Mouse (Mus musculus): ENCODE measurements at regions not wholly inside any gene's neighbourhood (a gene's known extent, or its start where the extent isn't known, plus 50 kb on each side); places are given as distances from the start of the nearest gene placed in this dataset.
"Not testable (repeated sequence)": the region's sequence is repeated elsewhere in the genome, so short reads cannot be mapped to it uniquely, and the experiment has no call there.

DNA sequence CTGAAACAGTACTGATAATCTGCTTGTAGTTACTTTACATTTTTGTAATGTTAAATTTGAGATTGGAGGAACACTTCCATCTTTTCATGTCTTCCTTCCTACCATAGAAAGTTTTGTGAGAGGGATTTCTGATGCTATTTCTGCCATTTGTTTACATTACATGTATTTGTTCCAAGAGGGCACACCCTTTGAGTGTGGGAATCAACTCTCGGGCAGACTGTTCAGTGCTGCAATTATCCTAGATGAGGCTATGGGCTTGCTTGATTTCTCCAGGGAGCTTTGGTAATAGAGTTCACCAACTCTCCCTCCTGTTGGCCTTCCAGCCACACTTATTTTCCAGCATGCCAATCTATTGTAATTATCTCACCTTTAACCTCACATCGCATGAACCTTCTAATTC lies 52.4 kb downstream of the Gm13691 start:
- DNase-seq = no peak

DNA sequence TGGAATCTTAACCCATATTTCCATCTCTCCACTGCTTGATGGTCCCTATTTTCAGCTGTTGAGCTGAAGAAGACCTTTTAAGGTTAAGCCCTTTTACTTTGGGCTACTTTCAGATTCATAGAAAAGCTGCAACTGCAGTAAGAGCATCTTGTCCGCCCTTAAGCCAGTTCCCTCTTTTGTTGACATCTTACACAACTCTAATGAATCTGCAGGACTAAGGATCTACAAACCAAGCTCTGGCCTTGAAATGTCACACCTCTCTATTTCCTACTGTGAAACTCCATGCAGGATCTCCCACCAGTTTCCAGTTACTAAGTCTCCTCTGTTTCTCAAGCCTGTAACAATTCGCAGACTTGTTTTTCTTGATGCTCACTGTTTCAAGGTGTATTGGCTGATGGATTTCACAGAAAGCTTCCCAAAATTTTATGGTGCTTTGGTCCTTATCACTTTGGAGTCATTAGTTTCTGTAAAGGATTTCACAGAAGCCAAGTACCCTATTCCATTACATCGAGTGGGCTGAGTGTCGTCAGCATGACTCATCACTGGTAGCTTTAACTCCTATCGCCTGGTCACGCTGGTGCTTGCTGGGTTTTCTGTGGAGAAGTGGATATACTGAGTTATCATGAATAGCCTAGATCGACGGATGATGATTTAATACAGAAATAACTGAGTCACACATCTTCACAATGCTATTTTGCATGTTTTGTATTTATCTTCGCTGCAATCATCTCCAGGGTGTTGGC lies 58.2 kb downstream of the Gm13691 start:
- DNase-seq = no peak

DNA sequence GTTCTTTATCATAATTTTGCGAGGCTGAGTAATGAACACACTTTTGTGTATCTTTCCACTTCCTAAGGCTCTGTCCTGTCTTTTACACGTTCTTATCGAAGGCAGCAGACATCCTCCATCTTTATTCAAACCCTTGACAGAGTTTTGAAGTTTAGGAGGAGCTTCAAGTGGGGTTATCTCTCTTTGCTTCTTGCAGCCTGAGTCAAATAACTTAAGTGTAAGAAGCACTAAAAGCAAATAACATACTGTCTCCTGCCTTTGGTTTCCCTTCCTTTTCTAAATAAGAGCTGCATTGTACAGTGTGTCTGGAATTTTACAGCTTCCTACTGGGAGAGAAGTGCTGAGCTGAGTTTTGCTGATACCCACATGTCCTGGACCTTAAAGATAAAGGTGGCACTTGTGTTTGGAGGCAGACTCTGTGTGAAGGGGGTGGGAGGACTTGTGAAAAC lies 61.6 kb downstream of the Gm13691 start:
- DNase-seq = no peak

DNA sequence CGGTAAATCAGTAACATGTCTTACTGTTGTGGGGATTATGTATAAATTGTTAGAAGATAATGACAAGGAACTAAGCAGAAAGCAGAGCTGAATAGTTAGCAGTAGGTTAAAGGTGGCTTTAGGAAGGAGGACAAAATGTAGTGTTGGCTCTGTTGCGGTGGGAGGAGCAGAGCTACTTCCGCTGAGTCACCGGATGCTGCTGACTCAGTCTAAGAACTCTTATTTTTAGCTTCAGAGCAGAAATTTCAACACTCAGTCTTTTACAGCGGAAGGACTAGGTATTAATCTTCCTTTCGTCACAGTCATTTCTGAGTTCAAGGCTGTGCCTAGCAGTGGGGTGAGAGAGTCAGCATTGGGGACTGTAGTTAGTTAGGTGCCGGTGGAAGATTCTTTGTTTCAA lies 68.9 kb downstream of the Gm13691 start:
- no peak for DNase-seq

DNA sequence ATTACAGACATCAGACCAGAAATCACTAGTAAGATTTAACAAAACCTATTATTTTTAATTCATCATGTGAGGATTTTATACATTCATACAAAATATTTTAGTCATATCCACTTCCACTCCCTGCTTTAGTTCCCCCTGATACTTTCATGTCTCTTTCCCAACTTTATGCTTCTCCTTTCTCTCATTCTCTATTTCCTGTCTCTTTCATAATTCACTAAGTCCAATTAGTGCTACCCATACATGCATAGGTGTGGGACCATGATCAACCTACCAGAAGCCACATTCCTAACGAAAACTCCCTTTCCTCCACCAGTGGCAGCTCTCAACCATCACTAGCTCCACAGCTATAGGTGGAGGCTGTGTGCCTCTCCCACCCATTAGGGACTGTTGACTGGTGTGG lies 70.9 kb downstream of the Gm13691 start:
- DNase-seq = no peak

DNA sequence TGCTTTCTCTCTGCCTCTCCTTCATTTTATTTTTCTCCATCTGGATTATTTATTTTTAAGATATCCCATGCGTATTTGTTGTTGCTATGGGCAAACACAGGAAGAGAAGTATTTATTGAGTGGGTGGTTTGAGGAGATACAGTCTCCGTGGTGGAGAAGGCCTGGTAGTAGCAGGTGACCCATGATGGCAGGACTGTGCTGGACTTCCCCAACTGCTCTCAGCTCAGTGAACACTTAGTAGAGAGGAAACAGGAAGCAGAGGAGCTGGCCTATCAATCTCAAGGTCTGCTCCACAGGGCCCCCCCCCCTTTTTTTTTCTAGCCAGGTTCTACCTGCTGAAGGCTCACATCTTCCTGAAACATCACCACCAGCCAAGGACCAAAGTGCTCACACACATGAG lies 74.0 kb downstream of the Gm13691 start:
- no peak for DNase-seq

DNA sequence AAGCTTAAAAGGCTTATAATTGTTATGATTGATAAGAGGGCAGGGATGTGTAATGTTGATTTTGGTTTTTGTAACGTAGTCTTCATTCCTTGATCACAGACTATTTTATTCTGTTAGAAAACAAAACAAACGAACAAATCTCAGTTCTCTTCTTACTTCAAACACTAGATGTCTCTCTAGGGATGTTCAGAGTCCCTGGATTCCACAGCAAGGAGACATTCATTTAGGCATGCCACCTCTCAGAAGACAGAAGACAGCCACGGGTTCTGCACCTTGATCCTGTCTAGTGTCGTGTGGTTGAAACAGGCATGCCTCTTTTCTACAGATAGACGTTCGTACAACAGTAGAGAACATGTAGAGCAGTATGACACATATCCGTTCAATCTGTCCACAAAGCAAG lies 74.7 kb downstream of the Gm13691 start:
- no peak for DNase-seq

DNA sequence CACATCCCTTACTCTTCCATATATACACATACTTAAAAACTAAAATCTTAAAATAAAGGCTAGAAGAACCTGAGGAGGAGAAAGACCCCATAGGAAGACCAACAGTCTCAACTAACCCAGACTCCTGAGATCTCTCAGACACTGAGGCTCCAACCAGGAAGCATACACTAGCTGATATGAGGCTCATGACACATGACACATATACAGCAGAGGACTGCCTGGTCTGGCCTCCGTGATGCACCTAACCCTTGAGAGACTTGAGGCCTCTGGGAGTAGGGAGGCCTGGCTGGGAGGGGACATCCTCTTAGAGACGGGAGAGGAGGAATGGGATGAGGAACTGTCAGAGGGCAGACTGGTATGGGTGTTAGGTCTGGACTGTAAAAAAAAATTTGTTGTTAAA lies 75.4 kb downstream of the Gm13691 start:
- no peak for DNase-seq

DNA sequence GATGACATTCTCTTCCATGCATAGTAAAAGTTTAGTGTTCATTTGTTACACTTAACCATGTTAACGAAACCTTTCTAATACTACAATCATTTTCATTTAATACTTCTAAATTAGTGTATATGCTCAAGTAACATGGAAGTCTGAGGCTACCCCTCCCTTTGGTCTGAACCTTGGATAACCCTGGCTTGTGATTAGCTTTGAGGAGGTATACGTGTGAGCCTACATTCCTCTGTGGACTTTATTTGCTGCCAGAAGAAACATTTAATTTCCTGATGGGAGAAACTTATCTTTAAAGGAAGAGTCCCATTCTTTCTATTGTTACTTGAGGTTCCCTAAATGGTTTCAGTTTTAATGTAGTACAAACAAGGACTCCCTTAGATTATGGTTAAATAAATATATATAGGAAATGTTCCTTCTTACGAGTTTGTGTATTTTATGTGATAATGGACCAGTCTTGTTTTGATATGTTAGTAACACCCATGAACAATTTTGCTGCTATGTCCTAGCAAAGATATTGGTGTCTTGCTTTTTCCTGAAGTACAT lies 75.9 kb downstream of the Gm13691 start:
- DNase-seq = no peak

DNA sequence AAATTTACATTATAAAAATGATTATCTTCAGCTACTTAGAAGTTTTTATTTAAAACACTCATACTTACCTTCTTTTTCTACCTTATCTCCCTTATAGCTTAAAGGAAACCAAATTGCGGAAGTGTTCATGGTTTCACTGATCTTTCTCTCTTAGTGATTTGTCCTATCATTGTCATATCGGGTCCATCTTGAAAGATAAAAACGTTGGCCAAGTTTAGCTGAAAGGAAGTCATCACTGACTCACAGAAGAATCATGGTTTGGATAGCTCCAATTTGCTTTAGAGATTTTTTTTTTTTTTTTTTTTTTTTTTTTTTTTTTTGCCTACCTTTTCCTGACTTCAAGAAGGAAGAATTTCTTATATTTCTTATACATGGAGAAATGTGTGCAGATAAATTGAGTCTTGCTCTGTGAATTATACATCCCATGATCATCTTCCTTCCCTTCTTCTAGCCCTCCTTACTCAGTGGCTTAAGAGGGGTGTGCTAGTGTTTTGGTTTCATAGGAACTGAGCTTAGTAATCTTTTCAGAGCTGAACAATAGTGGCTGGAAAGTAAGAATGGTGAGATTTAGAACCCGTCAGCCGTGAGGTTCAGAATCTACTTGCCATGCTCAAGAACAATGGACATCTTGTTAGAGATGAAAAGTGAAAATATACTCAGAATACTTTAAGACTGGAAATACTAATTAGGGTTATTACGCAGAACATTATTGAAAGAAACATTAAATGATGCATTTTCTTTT lies 76.6 kb downstream of the Gm13691 start:
- no peak for DNase-seq

DNA sequence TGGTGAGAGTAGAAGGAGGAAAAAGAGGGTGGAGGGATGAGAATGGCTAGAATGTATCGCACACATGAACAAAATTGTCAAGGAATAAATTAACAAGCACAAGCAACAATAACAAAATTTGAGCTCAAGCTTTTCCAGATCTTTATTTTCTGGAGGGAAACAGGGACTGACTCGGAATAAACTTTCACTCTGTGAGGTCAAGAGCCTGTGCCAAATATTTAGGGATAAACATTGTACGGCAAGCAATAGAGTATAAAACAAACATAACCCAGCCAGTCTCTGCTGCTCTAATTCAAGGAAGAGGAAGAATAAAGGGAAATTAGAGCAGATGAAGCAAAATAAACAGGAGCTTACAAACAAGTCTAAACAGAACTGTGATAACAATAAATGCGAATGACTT lies 78.3 kb downstream of the Gm13691 start:
- DNase-seq = no peak

DNA sequence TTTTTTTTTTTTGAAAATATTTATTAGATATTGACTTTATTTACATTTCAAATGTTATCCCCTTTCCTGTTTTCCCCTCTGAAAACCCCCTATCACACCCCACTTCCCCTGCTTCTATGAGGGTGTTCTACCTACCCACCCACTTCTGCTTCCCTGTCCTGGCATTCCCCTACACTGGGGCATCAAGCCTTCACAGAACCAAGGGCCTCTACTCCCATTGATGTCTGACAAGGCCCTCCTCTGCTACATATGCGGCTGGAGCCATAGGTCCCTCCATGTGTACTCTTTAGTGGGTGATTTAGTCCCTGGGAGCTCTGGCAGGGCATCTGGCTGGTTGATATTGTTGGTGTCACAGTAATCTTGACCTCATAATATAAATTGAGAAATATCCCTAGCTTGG lies 79.1 kb downstream of the Gm13691 start:
- not testable (repeated sequence) for DNase-seq

DNA sequence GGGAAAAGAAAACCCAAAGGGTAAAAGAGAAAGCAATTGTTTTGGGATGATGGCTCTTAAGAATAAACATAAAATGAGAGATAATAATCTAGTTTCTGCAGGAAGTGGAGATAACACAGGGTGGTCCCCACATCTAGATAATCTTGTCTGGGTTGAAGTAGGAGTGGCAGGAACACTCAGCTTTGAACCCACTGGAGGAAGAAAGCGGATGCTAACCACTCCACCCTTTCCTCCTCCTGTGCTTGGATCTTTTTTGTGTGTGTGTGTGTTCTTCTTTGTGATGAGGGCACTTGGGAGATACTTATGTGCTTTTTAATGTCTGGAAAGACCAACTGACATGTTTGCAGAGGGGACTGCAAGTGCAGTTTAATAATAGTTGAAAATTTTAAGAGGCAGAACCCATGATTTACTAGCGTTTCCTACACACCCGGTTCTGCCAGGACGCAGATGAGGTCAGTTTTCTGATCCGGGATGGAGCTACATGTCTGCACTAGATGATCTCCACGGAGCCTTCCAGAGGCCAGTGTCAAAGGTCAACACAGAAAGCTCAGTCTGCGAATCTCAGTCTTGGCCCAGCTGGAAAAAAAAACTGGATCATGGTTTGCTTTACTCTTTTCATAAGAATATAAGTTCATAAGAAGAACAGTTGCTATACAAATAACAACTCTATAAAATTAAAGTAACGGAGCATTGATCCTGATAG lies 82.7 kb downstream of the Gm13691 start:
- no peak for DNase-seq

DNA sequence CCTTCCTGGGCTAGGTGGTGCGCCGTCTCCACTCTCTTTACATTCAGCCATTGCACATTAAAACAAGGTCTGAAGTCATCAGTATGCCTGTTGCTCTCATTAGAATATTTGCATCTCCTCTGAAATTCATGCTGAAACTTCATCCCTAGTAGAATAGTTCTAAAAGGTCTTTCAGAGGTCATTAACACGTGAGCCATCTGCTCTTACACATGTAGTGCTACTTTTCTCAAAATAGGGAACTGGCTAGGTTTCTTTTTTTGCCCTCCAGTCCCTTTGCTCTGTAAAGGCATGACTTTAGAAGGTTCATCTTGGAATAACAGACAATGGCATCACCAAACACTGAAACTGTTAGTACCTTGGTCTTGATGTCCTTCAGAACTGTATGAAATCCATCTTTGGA lies 85.6 kb downstream of the Gm13691 start:
- no peak for DNase-seq

DNA sequence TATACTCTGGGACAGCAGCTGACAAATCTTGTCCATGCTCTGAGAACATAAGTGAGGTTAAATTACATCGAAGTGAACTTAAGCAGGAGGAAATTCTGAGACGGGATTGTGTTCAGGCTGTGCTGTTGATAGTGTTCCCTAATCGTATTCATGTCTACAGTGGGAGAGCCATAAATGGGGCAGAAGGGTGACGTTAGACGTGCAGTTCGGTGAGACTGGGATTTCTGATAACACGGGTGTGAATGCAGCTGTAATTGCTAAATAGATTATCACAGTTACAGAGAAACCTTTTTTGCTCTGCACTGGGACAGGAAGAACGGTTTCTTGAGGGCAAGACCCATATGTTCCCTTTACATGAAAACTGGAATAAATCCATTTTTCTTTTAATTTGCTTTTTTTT lies 88.9 kb downstream of the Gm13691 start:
- DNase-seq = no peak

DNA sequence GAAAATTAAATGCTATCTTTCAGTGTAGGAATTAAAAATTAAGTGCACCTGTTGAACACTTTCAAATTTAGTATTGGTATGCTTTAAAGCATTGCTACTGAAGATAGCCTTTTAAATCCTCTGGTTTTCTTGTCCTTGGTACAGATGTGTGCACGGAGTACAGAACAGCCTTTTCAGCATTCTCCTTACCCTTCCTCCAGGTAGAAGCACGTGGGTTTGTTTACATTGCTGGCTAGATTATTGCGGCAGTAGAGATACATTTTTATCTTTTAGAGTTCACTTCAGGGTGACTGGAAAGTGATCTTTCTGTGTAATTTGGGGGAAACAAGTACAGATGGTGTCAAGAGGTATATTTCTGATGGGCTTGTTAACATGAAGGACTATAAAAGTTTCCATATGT lies 89.9 kb downstream of the Gm13691 start:
- no peak for DNase-seq

DNA sequence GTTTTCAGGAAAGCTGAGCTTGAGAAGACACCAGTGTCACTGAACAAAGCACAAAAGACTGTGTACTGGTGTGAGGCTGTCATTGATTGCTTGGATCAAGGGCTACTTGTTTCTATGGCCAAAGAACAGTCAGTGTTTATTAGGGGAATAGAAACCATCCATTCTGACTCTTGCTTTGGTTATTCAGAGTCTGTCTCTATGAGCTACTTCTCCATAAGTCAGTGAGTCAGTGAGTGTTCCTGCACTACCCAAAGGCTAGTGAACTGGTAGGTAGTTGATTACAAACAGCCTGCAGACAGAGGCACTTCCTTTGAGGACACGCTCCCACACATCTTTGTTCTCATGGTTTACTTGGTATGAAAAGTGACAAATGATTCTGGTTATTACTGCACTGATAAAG lies 104.4 kb downstream of the Gm13691 start:
- DNase-seq = no peak

DNA sequence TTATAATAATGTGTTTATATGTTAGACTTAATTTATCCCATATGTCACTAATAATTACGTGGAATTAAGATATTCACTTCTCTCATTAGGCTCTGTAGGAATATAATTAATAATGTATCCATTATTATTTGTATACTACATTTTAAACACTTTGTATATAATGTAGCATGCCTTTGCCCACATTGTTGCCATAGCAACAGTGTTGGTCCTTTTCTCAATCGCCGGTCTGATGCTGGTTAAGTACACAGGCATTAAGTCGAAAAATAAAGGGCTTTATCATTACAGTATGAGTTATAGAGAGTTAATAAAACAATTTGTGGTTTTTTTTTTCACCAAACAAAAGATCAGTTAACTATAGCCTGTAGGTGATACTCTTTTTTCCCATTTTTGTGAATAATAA lies 108.4 kb downstream of the Gm13691 start:
- DNase-seq = no peak

DNA sequence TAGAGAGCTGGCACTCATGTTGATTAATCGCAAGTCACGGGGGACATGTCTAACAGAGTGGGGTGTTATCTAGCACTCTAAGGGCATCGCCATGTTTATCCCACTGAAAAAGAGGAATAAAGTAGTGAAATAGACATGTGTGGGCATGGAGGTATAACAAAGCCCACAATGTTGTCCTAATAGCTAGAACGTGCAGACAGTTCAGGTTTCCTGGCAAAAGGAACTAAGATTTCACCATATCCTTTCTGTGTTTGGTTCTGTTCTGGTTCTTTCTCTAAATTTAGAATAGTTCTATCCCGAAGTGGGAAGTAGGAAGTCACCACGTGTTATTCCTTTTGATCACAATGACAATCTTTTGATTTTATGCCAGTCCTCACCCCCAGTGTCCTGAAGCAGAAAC lies 123.2 kb downstream of the Gm13691 start:
- no peak for DNase-seq

DNA sequence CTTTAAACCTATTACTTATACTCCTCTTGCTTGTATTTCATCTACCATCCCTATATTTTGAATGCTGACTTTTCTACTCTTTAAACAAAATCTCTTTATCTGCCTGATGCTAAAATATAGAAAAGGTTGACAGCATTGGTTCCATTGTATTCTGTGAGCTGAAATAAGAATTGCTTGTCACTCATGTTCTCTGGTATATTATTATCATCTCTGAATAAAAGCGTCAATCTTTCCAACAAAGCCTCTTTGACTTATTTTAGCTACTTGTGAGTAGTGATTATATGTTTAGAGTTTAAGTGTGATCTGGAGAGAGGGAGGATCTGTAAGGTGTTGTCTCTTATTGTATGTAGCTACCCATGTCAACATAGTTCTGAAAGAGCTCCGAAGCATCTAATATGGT lies 129.5 kb downstream of the Gm13691 start:
- no peak for DNase-seq

DNA sequence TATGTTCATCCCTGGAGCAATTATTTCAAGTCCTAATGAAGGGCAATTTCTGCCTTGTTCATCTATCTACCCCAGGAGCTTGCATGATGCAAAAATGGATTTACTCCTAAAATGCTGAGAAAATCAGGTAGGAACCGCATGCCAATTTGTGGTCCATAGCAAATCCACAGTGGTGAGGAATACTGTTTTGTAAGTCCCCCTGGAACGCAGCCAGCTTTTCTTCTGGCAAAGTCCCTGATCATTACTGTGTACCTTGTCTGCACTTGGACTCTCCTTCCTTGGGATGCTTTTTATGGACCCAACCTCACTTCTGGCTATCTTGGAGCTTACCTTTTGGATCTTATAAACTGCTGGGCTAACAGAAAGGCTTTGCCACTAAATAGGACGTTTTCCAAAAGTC lies 137.2 kb downstream of the Gm13691 start:
- DNase-seq = no peak

DNA sequence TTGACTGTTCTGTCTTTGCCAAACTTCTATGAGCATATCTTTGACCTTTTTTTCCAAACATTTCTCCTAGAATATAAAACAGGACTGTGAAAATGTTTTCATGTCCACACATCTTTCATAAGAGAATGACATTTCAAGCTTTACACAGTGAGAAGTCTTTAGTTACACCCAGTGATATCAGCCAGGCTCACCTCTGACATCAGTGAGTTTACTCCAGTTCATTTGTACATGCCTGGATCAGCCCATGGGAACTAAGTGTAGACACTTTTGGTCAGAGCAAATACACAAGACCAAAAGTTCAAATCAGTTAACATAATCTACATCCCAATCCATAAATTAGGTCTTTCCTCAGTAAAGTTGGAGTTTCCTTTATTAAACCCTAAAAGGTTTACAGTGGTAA lies 171.4 kb downstream of the Gm13691 start:
- no peak for DNase-seq

DNA sequence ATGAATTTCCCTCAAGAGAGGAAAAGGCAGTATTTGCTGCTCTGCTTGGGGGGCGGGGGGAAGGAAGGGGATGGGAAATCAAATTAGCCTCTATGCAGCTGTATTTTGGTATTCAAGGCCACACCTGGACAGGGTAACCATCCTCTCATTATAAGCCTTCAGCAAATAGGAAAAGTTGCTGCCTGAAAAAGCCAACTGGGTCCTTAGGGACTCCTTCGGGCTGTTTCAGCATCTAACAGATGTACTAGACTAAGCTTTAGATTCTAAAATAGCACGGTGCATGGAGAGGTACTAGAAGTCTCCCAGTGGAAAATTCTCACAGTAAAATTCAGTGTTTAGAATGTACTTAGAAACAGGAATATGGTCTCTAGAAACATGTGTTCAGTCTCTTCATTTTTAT lies 183.1 kb downstream of the Gm13691 start:
- DNase-seq = no peak

Data from right cerebral cortex, postnatal 14 days (tissue).